Mouse (Mus musculus) brown adipose tissue, adult 24 weeks (tissue): ENCODE results near the gene Slc16a7. TPM values are rescaled to one million over a fixed set of nuclear protein-coding genes. Genes with fewer than 3 reads are reported as not detected.

Source experiments
- H3K27ac ChIP-seq: fragments of 200-500 bp; replicated peaks from 2 replicates; pipeline ENCODE4 v1.5.1; 2012; ENCODE audit warnings: low read depth, mild to moderate bottlenecking, low read length
- H3K4me1 ChIP-seq: fragments of 200-500 bp; 2 replicates; pipeline ENCODE4 v1.6.1; 2012; ENCODE audit warnings: low read length, mixed read lengths; ENCODE audit not compliant: control insufficient read depth, insufficient read depth, insufficient read length
- H3K4me3 ChIP-seq: fragments of 200-500 bp; 2 replicates; pipeline ENCODE4 v1.5.1; 2012; ENCODE audit warnings: low read depth, mild to moderate bottlenecking, low read length, moderate library complexity; ENCODE audit not compliant: insufficient read depth
- polyA plus RNA-seq: library from polyadenylated mRNA; stranded (reverse); fragments of >200 nt; gene quantifications from 2 replicates; pipeline ENCODE4 v1.2.4, GENCODE M21; 2012; ENCODE audit not compliant: missing spikeins, insufficient read depth, insufficient read length

The Slc16a7 gene
- polyA plus RNA-seq, 1 experiment: 14.4 TPM

DNA sequence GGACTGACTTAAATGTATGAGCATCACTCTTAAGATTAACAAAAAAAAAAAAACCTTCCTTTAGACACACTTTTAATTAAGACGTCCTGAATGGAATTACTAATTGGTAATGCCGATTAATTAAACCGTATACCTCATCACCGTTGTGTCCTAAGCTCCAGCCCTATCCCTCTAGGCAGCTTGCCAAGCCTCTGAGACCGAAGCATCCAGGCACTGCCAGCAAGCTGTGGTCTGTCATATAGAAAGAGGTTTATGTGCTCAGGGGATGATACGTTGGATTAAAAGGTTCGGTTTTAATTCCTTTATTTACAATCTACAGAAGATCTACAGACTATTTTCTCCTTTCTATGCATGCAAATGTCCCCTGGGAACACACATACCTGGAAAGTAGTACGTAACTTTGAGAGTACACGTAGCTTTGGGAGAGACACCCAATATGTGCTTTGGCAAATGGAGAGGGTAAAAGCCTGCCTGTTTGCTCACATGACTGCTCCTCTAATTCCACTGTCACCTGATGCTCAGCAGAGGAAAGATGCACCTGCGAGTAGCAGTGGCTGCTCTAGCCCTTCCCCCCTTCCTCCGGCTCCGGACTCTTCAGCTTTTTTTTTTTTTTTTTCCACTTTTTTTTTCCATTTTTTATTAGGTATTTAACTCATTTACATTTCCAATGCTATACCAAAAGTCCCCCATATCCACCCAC, 114.0 kb downstream of the Slc16a7 start:
- Histone ChIP-seq H3K27ac (no peak overlapping the region), H3K4me1 (no peaks in the 10 kb centered on the region), H3K4me3 (no peak overlapping the region)

DNA sequence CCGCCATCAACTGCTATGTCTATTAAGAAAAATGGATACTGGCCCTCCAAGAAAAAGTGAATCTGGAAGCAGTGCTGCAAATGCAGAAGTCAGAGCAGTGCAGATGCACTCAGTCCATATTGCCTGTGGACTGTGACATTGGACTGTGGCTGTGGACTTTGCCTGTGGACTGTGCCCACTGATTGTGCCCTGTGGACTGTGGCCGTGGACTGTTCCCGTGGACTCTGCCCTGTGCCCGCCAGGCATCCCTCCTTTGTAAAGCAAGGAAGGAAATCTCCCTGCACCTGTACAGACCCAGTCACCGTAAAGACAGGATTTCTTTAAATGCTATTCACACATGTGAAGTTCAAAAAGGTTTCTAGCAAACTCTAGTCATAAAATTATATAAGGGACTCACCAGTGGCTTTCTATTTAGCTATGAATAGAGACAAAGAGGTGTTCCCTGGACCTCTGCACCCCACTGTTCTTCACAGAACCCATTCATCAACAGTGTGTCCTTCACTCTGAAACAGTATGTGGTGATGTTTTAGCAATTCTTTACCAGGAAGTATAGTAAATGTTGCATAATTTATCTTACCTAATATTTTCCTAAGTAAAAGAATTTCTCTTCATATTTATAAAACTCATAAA, 114.6 kb downstream of the Slc16a7 start:
- no peak overlapping the region for H3K27ac ChIP-seq
- no peak overlapping the region for H3K4me3 ChIP-seq

DNA sequence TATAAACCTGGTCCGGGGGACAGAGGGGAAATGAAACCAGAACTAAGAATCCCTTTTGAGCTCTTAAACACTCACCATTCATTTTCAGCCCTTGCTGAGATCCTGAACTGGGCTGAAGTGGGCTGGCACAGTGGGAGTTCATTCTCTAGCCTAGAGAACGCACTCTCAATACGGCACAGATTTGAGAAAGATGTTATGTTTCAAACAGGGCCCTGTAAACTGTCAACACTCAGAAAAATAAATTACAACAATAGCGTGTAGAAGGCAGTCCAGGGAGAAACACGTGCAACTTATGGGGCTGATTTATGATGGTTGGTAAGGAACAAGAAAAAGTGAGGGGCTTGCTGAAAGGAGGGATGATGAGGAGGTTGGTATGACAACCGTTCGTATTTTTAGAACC, 115.5 kb downstream of the Slc16a7 start:
- Histone ChIP-seq H3K27ac (no peak overlapping the region), H3K4me3 (no peak overlapping the region), H3K4me1 (no peaks in the 10 kb centered on the region)

More for the DNA sequence above, 114.6 kb downstream of the Slc16a7 start:
- H3K4me1 ChIP-seq: no peaks in the 10 kb centered on the region

DNA sequence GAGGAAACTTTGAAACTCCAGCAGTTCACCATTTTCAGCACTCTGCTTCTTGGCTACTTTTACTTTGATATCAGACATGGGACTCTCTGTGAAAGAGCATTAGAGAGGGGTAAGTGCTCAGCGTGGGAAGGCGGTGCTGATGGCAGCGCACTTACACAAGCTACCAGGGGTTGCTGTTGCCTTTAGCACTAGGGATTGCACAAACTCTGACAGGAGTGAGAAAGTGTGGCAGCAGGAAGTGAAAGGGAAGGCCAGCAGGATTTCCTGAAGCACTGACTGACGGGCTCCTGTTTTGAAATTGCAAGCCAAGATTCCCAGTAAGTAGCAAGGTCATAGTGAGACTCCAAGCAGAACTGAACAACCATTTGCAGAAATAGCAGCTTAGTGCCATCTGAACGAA, 117.8 kb downstream of the Slc16a7 start:
- no peak overlapping the region for H3K4me3 ChIP-seq
- no peak overlapping the region for H3K27ac ChIP-seq

DNA sequence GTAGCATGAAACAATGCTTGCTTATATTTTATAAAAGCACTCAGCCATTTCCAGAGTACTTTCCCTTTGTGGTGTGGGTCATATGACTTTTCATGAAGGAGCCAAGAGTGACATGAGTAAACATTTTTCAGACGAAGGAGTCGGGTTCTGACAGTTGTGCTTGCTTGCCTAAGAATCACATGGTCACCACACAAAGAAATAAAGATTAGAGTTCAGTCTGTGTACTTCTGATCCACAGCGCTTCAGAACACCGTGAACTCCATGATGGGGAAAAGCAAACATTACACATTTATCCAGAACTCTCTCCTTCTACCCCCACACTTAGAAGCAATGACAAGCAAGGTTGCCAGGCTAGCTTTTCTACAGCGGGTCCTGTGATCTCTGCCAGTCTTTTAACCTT, 119.0 kb downstream of the Slc16a7 start:
- no peak overlapping the region for H3K27ac ChIP-seq
- no peak overlapping the region for H3K4me3 ChIP-seq
- H3K4me1 ChIP-seq: no peaks in the 10 kb centered on the region

More for the DNA sequence above, 117.8 kb downstream of the Slc16a7 start:
- no peaks in the 10 kb centered on the region for H3K4me1 ChIP-seq

DNA sequence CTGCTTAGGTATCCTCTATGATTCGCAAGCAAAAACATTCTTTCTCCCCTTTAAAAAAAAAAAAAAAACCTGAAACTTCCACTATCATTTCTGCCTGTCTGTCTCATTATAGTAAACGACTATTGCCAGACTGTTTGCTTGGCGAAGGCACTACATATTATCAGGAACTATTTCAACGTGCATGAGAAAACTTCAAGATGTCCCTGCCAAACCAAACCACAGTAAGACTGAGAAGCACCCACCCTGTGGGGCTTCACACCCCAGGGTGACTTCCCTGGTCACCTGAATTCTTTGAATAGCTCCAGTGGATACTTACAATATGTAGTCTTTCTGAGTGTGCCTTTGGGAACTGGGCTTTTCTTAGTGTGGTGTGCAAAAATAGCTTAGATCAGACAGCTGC, 122.9 kb downstream of the Slc16a7 start:
- no peak overlapping the region for H3K27ac ChIP-seq
- H3K4me3 ChIP-seq: no peak overlapping the region
- H3K4me1 ChIP-seq: no peaks in the 10 kb centered on the region

DNA sequence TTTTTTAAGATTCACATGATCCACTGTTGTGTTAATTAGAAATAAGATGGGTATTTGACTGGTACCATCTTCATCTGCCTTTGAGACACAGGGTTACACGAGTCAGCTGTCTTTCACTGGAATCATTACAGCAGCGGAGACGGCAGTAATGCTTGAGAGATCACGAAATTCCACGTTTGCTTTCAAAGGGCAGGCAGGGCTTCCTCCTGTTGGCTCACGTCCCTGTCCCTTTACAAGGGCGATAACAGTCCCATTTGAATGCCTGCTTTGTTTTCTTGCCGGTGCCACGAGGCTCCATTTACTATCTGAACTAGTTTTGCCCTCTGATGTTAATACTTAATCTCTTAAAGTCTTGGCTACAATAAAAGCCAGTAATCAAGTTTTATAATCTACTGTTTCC, 123.4 kb downstream of the Slc16a7 start:
- Histone ChIP-seq H3K27ac (no peak overlapping the region), H3K4me1 (no peaks in the 10 kb centered on the region), H3K4me3 (no peak overlapping the region)

DNA sequence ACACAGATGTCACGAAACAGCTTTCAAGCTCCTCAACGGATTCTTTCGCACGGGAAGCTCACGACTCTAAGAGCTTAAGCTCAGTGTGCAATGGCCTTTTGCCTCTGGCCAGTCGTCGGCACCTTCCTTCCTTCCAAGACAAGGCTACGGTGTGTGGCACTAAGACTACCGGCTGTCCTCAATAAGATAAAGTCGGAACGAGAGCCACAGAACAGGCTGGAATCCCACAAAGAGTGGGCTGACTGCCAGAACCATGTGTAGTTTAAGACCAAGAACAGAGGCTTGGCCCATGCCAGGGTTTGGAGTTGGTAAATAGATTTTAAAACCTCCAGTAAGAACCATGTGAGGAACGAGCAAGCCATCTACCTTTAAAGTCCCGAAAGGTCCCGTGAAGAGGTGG, 123.8 kb downstream of the Slc16a7 start:
- no peak overlapping the region for H3K27ac ChIP-seq
- H3K4me3 ChIP-seq: no peak overlapping the region
- H3K4me1 ChIP-seq: no peaks in the 10 kb centered on the region

DNA sequence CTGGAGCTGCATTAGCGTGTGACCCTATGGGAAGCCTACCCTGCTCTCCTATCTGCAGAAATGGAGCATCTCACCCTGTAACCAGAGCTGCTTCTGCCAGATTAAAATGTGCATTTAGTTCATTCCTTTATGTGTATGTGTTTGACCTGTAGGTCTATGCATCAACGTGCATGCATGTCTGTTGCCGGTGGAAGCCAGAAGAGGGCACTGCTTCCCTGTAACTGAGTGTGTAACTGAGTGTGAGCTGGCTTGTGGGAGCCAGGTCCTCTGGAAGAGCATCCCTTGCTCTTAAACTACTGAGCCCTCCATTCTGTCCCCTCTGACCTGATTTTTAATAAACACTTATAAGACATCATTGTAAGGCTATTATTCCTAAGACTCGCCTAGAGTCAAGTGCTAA, 124.3 kb downstream of the Slc16a7 start:
- no peak overlapping the region for H3K4me3 ChIP-seq
- H3K4me1 ChIP-seq: no peaks in the 10 kb centered on the region
- H3K27ac ChIP-seq: no peak overlapping the region

DNA sequence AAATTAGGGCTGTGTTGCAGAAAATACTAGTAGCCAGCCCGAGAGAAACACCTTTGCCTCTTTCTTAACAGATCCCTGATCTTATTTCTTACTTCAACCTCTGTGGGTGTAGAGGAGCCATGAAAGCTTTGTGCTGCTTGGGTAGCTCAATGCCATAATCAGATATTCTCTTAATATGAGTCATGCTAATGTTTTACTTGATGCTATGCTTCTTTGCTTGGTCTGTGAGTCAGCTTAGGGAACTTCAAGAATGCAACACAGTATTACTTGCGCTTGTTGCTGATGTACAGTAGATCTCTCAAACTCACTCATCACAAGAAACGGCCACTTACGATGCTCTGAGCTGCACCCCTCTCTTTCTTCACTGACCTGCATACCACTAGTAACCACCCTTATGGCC, 133.4 kb downstream of the Slc16a7 start:
- Histone ChIP-seq H3K27ac (no peak overlapping the region), H3K4me3 (no peak overlapping the region), H3K4me1 (no peaks in the 10 kb centered on the region)

DNA sequence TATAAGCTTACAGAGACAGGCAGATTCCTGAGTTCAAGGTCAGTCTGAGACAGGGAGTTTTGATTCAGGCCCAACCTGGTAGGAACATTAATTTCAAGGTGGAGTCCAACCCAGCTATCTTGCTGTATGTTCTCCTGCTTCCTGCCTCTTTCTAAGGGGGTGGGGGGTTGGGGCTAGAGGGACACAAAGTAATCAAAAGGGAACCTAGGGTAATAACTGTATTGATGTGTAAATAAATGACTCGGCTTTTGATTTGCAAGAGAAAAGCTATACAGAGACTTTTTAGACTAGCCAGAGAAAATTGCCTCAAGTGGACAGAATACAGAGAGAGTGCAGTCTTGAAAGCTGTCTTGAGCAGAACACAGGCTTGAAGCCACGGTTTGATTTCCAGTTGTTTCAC, 174.7 kb downstream of the Slc16a7 start:
- Histone ChIP-seq H3K4me3 (no peak overlapping the region), H3K27ac (no peak overlapping the region), H3K4me1 (no peaks in the 10 kb centered on the region)

DNA sequence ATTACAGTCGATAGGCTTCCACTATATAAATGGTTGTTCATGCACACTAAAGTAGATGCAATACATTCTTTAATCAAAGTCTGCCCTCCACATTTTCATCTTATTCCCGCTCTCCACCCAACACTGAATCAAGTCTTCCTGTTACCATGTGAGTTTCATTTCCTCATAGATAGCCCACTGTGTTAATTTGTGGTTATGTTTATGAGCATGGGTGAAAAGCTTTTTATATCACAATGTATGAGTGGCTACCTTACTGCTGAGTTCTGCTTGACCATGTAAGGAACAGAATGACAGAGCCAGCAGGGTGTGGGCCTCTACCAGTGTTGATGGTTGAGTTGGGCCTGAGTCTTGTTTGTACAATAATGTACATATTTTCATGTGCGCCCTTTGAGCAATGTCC, 175.5 kb downstream of the Slc16a7 start:
- H3K4me1 ChIP-seq: no peaks in the 10 kb centered on the region
- H3K4me3 ChIP-seq: no peak overlapping the region
- H3K27ac ChIP-seq: no peak overlapping the region

DNA sequence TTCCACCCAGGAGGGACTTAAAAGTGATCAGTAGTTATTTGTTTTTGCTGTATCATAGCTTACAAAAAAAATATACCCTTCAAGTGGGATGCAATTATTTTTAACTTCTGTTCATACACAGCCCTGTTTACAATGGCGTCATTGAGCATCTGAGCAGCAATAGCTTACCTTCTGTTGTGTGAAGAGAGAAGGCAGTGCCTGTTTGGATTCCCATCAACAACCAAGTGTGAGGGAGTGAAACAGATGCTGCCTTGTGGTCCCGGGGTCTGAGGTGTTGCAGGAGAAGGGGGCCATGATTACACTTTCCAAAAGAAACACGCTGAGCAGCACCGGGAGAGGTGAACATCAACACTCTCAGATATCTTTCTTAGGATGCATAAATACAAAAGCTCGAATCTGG, 201.7 kb downstream of the Slc16a7 start:
- Histone ChIP-seq H3K4me3 (no peak overlapping the region), H3K27ac (no peak overlapping the region), H3K4me1 (no peaks in the 10 kb centered on the region)

DNA sequence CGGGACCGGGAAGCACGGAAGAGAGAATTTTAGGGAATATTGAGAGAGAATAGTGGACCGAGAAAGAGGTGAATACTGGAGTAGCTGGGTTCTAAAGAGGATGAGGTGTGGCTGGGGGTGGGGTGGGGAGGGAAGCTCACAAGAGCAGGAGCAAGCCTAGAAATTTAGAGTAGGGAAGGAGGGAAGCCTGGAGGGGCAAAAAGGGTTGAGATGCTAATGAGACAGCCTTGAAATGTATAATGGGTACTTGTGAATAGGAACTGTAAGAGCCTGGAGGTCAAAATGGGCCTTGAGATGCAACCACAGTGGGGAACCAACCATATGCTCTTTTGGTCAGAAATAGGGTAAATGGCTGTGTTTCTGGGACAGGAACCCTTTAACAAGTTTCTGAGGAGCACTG, 203.9 kb downstream of the Slc16a7 start:
- no peaks in the 10 kb centered on the region for H3K4me1 ChIP-seq
- H3K4me3 ChIP-seq: no peak overlapping the region
- no peak overlapping the region for H3K27ac ChIP-seq

DNA sequence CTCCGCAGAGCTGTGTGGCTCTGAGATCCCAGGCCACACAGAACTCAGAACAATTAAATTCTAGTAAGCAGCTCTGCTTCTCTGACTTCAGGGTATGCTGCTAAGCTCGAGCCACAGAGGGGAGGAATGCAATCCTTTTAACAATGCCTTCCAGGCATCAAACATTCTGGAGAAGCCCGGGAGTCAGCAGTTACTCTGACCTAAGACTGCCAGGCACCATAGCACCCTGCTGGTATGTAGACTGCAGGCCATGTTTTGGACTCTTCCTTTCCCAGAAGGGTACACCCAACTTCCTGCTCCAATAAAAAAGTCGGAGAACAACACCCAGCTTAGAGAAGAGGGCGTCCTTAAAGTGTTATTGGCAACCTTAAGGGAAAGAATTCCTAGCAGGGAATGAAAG, 205.1 kb downstream of the Slc16a7 start:
- no peak overlapping the region for H3K27ac ChIP-seq
- no peak overlapping the region for H3K4me3 ChIP-seq
- no peaks in the 10 kb centered on the region for H3K4me1 ChIP-seq

DNA sequence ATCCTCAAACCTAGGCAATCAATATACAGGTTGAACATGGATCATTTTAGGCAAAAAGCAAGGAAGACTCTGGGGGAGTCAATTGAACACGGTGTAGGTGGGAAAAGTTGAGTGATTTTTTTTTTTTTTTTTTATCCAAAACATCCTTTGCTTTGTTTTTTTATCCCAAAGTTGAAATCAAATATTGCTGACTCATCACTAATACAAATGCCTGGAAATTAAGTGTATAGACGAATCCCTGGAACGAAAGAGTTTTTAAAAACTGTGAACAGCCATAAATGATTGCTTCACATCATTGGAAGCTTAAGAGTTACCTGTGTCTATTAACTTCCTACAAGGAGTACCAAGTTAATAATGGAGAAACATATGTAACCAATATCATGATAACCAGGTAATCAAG, 206.7 kb downstream of the Slc16a7 start:
- Histone ChIP-seq H3K4me1 (no peaks in the 10 kb centered on the region), H3K4me3 (no peak overlapping the region), H3K27ac (no peak overlapping the region)
